Mouse (Mus musculus): ENCODE results near the gene Myt1l. TPM values are rescaled to one million over a fixed set of nuclear protein-coding genes. Genes with fewer than 3 reads are reported as not detected.

The Myt1l gene
- polyA plus RNA-seq, 1 experiment from 2014 or later: 2.6 TPM

- Histone ChIP-seq H3K9me3 (replicated peaks) (no peaks in the 10 kb centered on the region), H3K4me1 (peaks cover 38% of the 10 kb centered on the region), H3K27me3 (ENCODE audit: low read depth, poor library complexity, severe bottlenecking) (peaks cover 46% of the 10 kb centered on the region), H3K27ac (replicated peaks) (no peak overlapping the region), H3K4me3 (no peak overlapping the region), H3K36me3 (no peaks in the 10 kb centered on the region)
- 55% methylated on average over 5 of the region's 5 CpGs for WGBS
- no peak for DNase-seq (ENCODE audit: low spot score)
Measured at GRCm38 (mm10) chr12:29539106-29539505, 10.9 kb downstream of the Myt1l start.

GRCm38 (mm10) chr12:29540741-29541140 is 12.6 kb downstream of the Myt1l start:
- peaks cover 30% of the 10 kb centered on the region for H3K27me3 ChIP-seq (ENCODE audit: low read depth, poor library complexity, severe bottlenecking)

GRCm38 (mm10) chr12:29546073-29546472 is 17.9 kb downstream of the Myt1l start:
- Histone ChIP-seq H3K4me3 (no peak overlapping the region), H3K27ac (replicated peaks) (no peak overlapping the region), H3K4me1 (peaks cover 3% of the 10 kb centered on the region; the same call in 1 of the 2 replicates), H3K9me3 (replicated peaks) (no peaks in the 10 kb centered on the region), H3K36me3 (no peaks in the 10 kb centered on the region), H3K27me3 (ENCODE audit: low read depth, poor library complexity, severe bottlenecking) (no peaks in the 10 kb centered on the region)
- DNase-seq (ENCODE audit: low spot score): no peak
- 65% methylated on average over 3 of the region's 3 CpGs for WGBS

More at GRCm38 (mm10) chr12:29540741-29541140, 12.6 kb downstream of the Myt1l start:
- H3K4me1 ChIP-seq: peaks cover 21% of the 10 kb centered on the region
- H3K4me3 ChIP-seq: no peak overlapping the region
- H3K9me3 ChIP-seq (replicated peaks): no peaks in the 10 kb centered on the region
- H3K36me3 ChIP-seq: no peaks in the 10 kb centered on the region
- H3K27ac ChIP-seq (replicated peaks): no peak overlapping the region
- DNase-seq (ENCODE audit: low spot score): no peak
- 90% methylated on average over 5 of the region's 5 CpGs for WGBS

- 82% methylated on average over 5 of the region's 5 CpGs for WGBS
- Histone ChIP-seq H3K27me3 (ENCODE audit: low read depth, poor library complexity, severe bottlenecking) (no peaks in the 10 kb centered on the region), H3K36me3 (no peaks in the 10 kb centered on the region), H3K4me3 (no peak overlapping the region), H3K9me3 (replicated peaks) (no peaks in the 10 kb centered on the region), H3K27ac (replicated peaks) (no peak overlapping the region), H3K4me1 (peaks cover 3% of the 10 kb centered on the region; the same call in 1 of the 2 replicates)
- DNase-seq (ENCODE audit: low spot score): no peak
Measured at GRCm38 (mm10) chr12:29547112-29547511, 18.9 kb downstream of the Myt1l start.

- Histone ChIP-seq H3K4me3 (no peak overlapping the region), H3K4me1 (peaks cover 3% of the 10 kb centered on the region; the same call in 1 of the 2 replicates), H3K27ac (replicated peaks) (no peak overlapping the region), H3K27me3 (ENCODE audit: low read depth, poor library complexity, severe bottlenecking) (no peaks in the 10 kb centered on the region), H3K36me3 (no peaks in the 10 kb centered on the region), H3K9me3 (replicated peaks) (no peaks in the 10 kb centered on the region)
- no peak for DNase-seq (ENCODE audit: low spot score)
- WGBS: 79% methylated on average over 6 of the region's 6 CpGs
Measured at GRCm38 (mm10) chr12:29547755-29548154, 19.6 kb downstream of the Myt1l start.

- H3K27ac ChIP-seq (replicated peaks): no peak overlapping the region
- H3K4me1 ChIP-seq: peaks cover 5% of the 10 kb centered on the region
- whole genome bisulfite sequencing: 66% methylated on average over 7 of the region's 7 CpGs
- DNase-seq (ENCODE audit: low spot score): no peak
- no peak overlapping the region for H3K4me3 ChIP-seq
- H3K27me3 ChIP-seq (ENCODE audit: low read depth, poor library complexity, severe bottlenecking): no peaks in the 10 kb centered on the region
- H3K36me3 ChIP-seq: no peaks in the 10 kb centered on the region
- no peaks in the 10 kb centered on the region for H3K9me3 ChIP-seq (replicated peaks)
Measured at GRCm38 (mm10) chr12:29553138-29553537, 25.0 kb downstream of the Myt1l start.

GRCm38 (mm10) chr12:29555718-29556117 is 27.5 kb downstream of the Myt1l start:
- no peaks in the 10 kb centered on the region for H3K36me3 ChIP-seq
- H3K4me1 ChIP-seq: peaks cover 5% of the 10 kb centered on the region
- H3K9me3 ChIP-seq (replicated peaks): no peaks in the 10 kb centered on the region
- DNase-seq (ENCODE audit: low spot score): no peak
- H3K27me3 ChIP-seq (ENCODE audit: low read depth, poor library complexity, severe bottlenecking): no peaks in the 10 kb centered on the region
- no peak overlapping the region for H3K4me3 ChIP-seq
- H3K27ac ChIP-seq (replicated peaks): no peak overlapping the region
- 79% methylated on average over 4 of the region's 4 CpGs for WGBS

- 84% methylated on average over 3 of the region's 3 CpGs for WGBS
- H3K27me3 ChIP-seq (ENCODE audit: low read depth, poor library complexity, severe bottlenecking): no peaks in the 10 kb centered on the region
- H3K4me3 ChIP-seq: no peak overlapping the region
- no peaks in the 10 kb centered on the region for H3K36me3 ChIP-seq
- no peak overlapping the region for H3K27ac ChIP-seq (replicated peaks)
- H3K9me3 ChIP-seq (replicated peaks): no peaks in the 10 kb centered on the region
- H3K4me1 ChIP-seq: peaks cover 5% of the 10 kb centered on the region
- no peak for DNase-seq (ENCODE audit: low spot score)
Measured at GRCm38 (mm10) chr12:29556408-29556807, 28.2 kb downstream of the Myt1l start.

GRCm38 (mm10) chr12:29556901-29557300 is 28.7 kb downstream of the Myt1l start:
- Histone ChIP-seq H3K4me1 (peaks cover 5% of the 10 kb centered on the region), H3K27ac (replicated peaks) (no peak overlapping the region), H3K4me3 (no peak overlapping the region), H3K36me3 (no peaks in the 10 kb centered on the region), H3K27me3 (ENCODE audit: low read depth, poor library complexity, severe bottlenecking) (no peaks in the 10 kb centered on the region), H3K9me3 (replicated peaks) (no peaks in the 10 kb centered on the region)
- DNase-seq (ENCODE audit: low spot score): no peak
- 69% methylated on average over 6 of the region's 6 CpGs for WGBS

GRCm38 (mm10) chr12:29559769-29560168 is 31.6 kb downstream of the Myt1l start:
- DNase-seq (ENCODE audit: low spot score): no peak
- Histone ChIP-seq H3K9me3 (replicated peaks) (no peaks in the 10 kb centered on the region), H3K27me3 (ENCODE audit: low read depth, poor library complexity, severe bottlenecking) (no peaks in the 10 kb centered on the region), H3K27ac (replicated peaks) (no peak overlapping the region), H3K4me1 (no peaks in the 10 kb centered on the region), H3K36me3 (no peaks in the 10 kb centered on the region), H3K4me3 (no peak overlapping the region)
- WGBS: 84% methylated on average over 5 of the region's 5 CpGs

- no peak overlapping the region for H3K27ac ChIP-seq (replicated peaks)
- WGBS: 93% methylated on average over 2 of the region's 2 CpGs
Measured at GRCm38 (mm10) chr12:29561222-29561621, 33.0 kb downstream of the Myt1l start.

GRCm38 (mm10) chr12:29569311-29569710 is 41.1 kb downstream of the Myt1l start:
- Histone ChIP-seq H3K4me3 (no peak overlapping the region), H3K9me3 (replicated peaks) (no peaks in the 10 kb centered on the region), H3K27ac (replicated peaks) (no peak overlapping the region), H3K4me1 (peaks cover 6% of the 10 kb centered on the region; the same call in 1 of the 2 replicates), H3K36me3 (no peaks in the 10 kb centered on the region), H3K27me3 (ENCODE audit: low read depth, poor library complexity, severe bottlenecking) (no peaks in the 10 kb centered on the region)
- 78% methylated on average over 7 of the region's 7 CpGs for WGBS
- DNase-seq (ENCODE audit: low spot score): no peak

More at GRCm38 (mm10) chr12:29561222-29561621, 33.0 kb downstream of the Myt1l start:
- Histone ChIP-seq H3K9me3 (replicated peaks) (no peaks in the 10 kb centered on the region), H3K27me3 (ENCODE audit: low read depth, poor library complexity, severe bottlenecking) (no peaks in the 10 kb centered on the region), H3K4me3 (no peak overlapping the region), H3K4me1 (no peaks in the 10 kb centered on the region), H3K36me3 (no peaks in the 10 kb centered on the region)
- no peak for DNase-seq (ENCODE audit: low spot score)

GRCm38 (mm10) chr12:29570351-29570750 is 42.2 kb downstream of the Myt1l start:
- H3K4me1 ChIP-seq: peaks cover 6% of the 10 kb centered on the region; the same call in 1 of the 2 replicates
- H3K36me3 ChIP-seq: no peaks in the 10 kb centered on the region
- H3K9me3 ChIP-seq (replicated peaks): no peaks in the 10 kb centered on the region
- no peak overlapping the region for H3K27ac ChIP-seq (replicated peaks)
- no peak overlapping the region for H3K4me3 ChIP-seq
- WGBS: 91% methylated on average over 6 of the region's 6 CpGs
- H3K27me3 ChIP-seq (ENCODE audit: low read depth, poor library complexity, severe bottlenecking): no peaks in the 10 kb centered on the region
- no peak for DNase-seq (ENCODE audit: low spot score)

- peaks cover 6% of the 10 kb centered on the region; the same call in 1 of the 2 replicates for H3K4me1 ChIP-seq
- no peaks in the 10 kb centered on the region for H3K36me3 ChIP-seq
- H3K9me3 ChIP-seq (replicated peaks): no peaks in the 10 kb centered on the region
- no peak overlapping the region for H3K4me3 ChIP-seq
- no peak for DNase-seq (ENCODE audit: low spot score)
- H3K27me3 ChIP-seq (ENCODE audit: low read depth, poor library complexity, severe bottlenecking): no peaks in the 10 kb centered on the region
- no peak overlapping the region for H3K27ac ChIP-seq (replicated peaks)
- WGBS: 86% methylated on average over 5 of the region's 5 CpGs
Measured at GRCm38 (mm10) chr12:29571613-29572012, 43.4 kb downstream of the Myt1l start.

All from midbrain, embryonic 10.5 days (tissue).